Mouse (Mus musculus) megakaryocyte, embryonic 14.5 days (primary cell): Measurements from ENCODE around the gene Cox7b2.

ENCODE experiments used
- FLI1 ChIP-seq: IDR thresholded peaks from 2 replicates; pipeline ENCODE4 v1.6.1; 2012; ENCODE audit warnings: low read length, inconsistent platforms, mixed read lengths
- GATA1 ChIP-seq: IDR thresholded peaks from 3 replicates; pipeline ENCODE4 v1.6.1; 2012; ENCODE audit warnings: mixed read lengths, low read length, inconsistent platforms, borderline replicate concordance

- TF ChIP-seq GATA1 (no peak), FLI1 (no peak)
Observed at GRCm38 (mm10) chr5:71571646-71572237, 23.7 kb upstream of the Cox7b2 start.
